Mouse (Mus musculus) hindbrain, embryonic 14.5 days (tissue): ENCODE measurements around the gene Boll. TPM values are rescaled to one million over a fixed set of nuclear protein-coding genes. Genes with fewer than 3 reads are reported as not detected.

ENCODE experiments used
- ATAC-seq: fragments of 200-750 bp; cut with Nextera tagmentation; 2 replicates; pipeline ENCODE4 v1.8.0; 2017; ENCODE audit warnings: moderate number of reproducible peaks, mild to moderate bottlenecking, moderate TSS enrichment, moderate library complexity; ENCODE audit not compliant: low FRiP score
- DNase-seq: peaks from one replicate; pipeline ENCODE4 v3.0.0-alpha.2; 2015; ENCODE audit warnings: low spot score
- H3K27ac ChIP-seq: fragments of 300-500 bp; sonication (generic); 2 replicates; pipeline ENCODE4 v1.5.1; 2014; ENCODE audit warnings: mild to moderate bottlenecking, moderate library complexity
- H3K27me3 ChIP-seq: fragments of 300-500 bp; sonication (generic); 2 replicates; pipeline ENCODE4 v1.6.1; 2014; ENCODE audit warnings: mild to moderate bottlenecking, low read length, mixed read lengths; ENCODE audit not compliant: control insufficient read depth, insufficient read depth
- H3K36me3 ChIP-seq: fragments of 300-500 bp; sonication (generic); replicated peaks from 2 replicates; pipeline ENCODE4 v1.6.1; 2014; ENCODE audit not compliant: control insufficient read depth, insufficient read depth
- H3K4me1 ChIP-seq: fragments of 300-500 bp; sonication (generic); replicated peaks from 2 replicates; pipeline ENCODE4 v1.6.1; 2014; ENCODE audit warnings: antibody characterized with exemption, low read length, mixed read lengths; ENCODE audit not compliant: control insufficient read depth, insufficient read depth
- H3K4me2 ChIP-seq: fragments of 300-500 bp; sonication (generic); replicated peaks from 2 replicates; pipeline ENCODE4 v1.6.1; 2014; ENCODE audit warnings: mild to moderate bottlenecking, moderate library complexity
- H3K4me3 ChIP-seq: fragments of 300-500 bp; sonication (generic); replicated peaks from 2 replicates; pipeline ENCODE4 v1.5.1; 2014; ENCODE audit warnings: mild to moderate bottlenecking, low read length
- H3K9ac ChIP-seq: fragments of 300-500 bp; sonication (generic); 2 replicates; pipeline ENCODE4 v1.6.1; 2014
- H3K9me3 ChIP-seq: fragments of 300-500 bp; sonication (generic); 2 replicates; pipeline ENCODE4 v1.6.1; 2016; ENCODE audit warnings: low read length; ENCODE audit not compliant: control insufficient read depth
- WGBS: fragments of 180-500 bp; shearing (Covaris S2); extraction: QIAGEN DNeasy Blood & Tissue Kit; methylation state at CpG from one replicate; pipeline ENCODE4 v1.1.7; 2014; 5-methylcytosine and 5-hydroxymethylcytosine counted together
- polyA plus RNA-seq: library from polyadenylated mRNA; unstranded; fragments of >200 nt; fragmentation: Nextera tagmentation; extraction: Ambion mirVana; gene quantifications from 2 replicates; pipeline ENCODE4 v1.2.1, GENCODE M21; 2014

Boll gene
- polyA plus RNA-seq, 1 experiment from 2014 or later: 0.32 TPM

GRCm38 (mm10) chr1:55234910-55235520 lies 128.3 kb downstream of the Boll start:
- Histone ChIP-seq H3K27ac (no peak overlapping the region), H3K4me3 (no peak overlapping the region), H3K4me2 (no peak overlapping the region), H3K27me3 (no peaks in the 10 kb centered on the region), H3K36me3 (no peaks in the 10 kb centered on the region), H3K9me3 (no peaks in the 10 kb centered on the region), H3K4me1 (peaks cover 18% of the 10 kb centered on the region), H3K9ac (no peak overlapping the region)
- no peak for DNase-seq
- WGBS: 57% methylated on average over 16 of the region's 16 CpGs
- no peak for ATAC-seq

GRCm38 (mm10) chr1:55228256-55228884 lies 134.9 kb downstream of the Boll start:
- Histone ChIP-seq H3K27me3 (no peaks in the 10 kb centered on the region), H3K27ac (no peak overlapping the region), H3K36me3 (no peaks in the 10 kb centered on the region), H3K9me3 (no peaks in the 10 kb centered on the region), H3K9ac (no peak overlapping the region), H3K4me2 (no peak overlapping the region), H3K4me3 (no peak overlapping the region), H3K4me1 (no peaks in the 10 kb centered on the region; the same call in 1 of the 2 replicates)
- WGBS: 88% methylated on average over 8 of the region's 8 CpGs
- DNase-seq (no peak), ATAC-seq (no peak)

- H3K4me2 ChIP-seq: no peak overlapping the region
- H3K27me3 ChIP-seq: no peaks in the 10 kb centered on the region
- no peak overlapping the region for H3K27ac ChIP-seq
- WGBS: 26% methylated on average over 1 of the region's 1 CpGs
- H3K36me3 ChIP-seq: no peaks in the 10 kb centered on the region
- peaks cover 3% of the 10 kb centered on the region; the same call in 1 of the 2 replicates for H3K4me1 ChIP-seq
- H3K9ac ChIP-seq: no peak overlapping the region
- DNase-seq: no peak
- H3K9me3 ChIP-seq: no peaks in the 10 kb centered on the region
- H3K4me3 ChIP-seq: no peak overlapping the region
- ATAC-seq: no peak
Measured at GRCm38 (mm10) chr1:55227376-55227775, 135.9 kb downstream of the Boll start.

DNA sequence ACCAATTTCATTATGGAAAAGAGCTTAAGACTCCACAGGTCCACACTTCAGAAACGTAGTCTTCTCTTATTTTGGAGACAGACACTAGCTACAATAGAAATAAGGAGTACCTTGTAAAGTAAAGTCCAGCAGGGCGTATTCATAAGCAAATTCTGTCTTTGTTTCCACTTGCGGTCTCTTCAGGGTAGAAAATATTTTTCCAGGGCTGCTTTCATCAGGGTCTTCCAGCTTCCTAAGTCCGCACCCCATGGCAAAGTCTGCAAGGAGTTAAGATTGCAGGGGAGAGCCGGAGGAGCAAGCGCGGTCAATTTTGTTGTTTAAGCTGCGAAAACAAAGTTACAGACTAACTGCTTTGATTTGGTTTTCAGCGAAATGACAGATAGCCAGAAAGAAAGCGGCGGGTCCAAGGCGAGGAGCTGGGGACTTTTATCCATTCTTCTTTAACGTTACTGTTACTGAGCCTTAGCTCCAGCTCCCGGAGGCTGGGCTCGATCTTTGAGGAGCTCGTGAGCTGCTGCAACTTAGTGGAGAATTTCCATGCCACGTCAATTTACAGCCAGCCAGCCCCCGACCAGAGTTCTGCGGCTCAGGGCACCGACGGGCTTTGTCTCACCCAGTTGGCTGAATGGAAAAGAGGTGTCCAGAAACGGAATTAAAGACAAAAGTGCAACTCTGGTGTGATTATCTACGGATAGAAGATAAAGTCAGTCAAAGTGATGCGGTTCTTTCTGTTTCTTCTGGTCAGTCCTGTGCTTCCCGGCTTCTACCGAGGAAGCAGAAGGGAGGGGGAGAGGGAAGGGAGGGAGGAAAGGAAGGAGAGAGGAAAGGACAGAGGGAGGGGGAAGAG lies 137.0 kb downstream of the Boll start, which contains the start of gene Rftn2:
Gene Rftn2 (minus strand): TSS at position 772 of the 847 bp plus-strand sequence.
- peak; percentile 28; the same call in 1 of the 2 replicates for ATAC-seq

GRCm38 (mm10) chr1:55225398-55225797 lies 137.9 kb downstream of the Boll start:
- no peak for ATAC-seq
- H3K4me1 ChIP-seq: peaks cover 3% of the 10 kb centered on the region; the same call in 1 of the 2 replicates
- 29% methylated on average over 3 of the region's 3 CpGs for WGBS

More for the DNA sequence above, 137.0 kb downstream of the Boll start, which contains the start of gene Rftn2:
- H3K4me1 ChIP-seq: peaks cover 3% of the 10 kb centered on the region; the same call in 1 of the 2 replicates
- no peaks in the 10 kb centered on the region for H3K9me3 ChIP-seq
- peak within 1 kb of the TSS; percentile 52 for H3K27ac ChIP-seq
- peak within 1 kb of the TSS; percentile 45 for H3K9ac ChIP-seq
- H3K4me3 ChIP-seq: peak within 1 kb of the TSS; percentile 34
- no peaks in the 10 kb centered on the region for H3K27me3 ChIP-seq
- peak within 1 kb of the TSS; percentile 49 for H3K4me2 ChIP-seq
- WGBS: under 1% methylated on average over 26 of the region's 26 CpGs
- H3K36me3 ChIP-seq: no peaks in the 10 kb centered on the region
- peak; percentile 48 for DNase-seq

GRCm38 (mm10) chr1:55224111-55224510 lies 139.2 kb downstream of the Boll start:
- H3K4me1 ChIP-seq: peaks cover 3% of the 10 kb centered on the region; the same call in 1 of the 2 replicates
- peak overlapping the region; percentile 49 for H3K4me2 ChIP-seq
- WGBS: 50% methylated on average over 11 of the region's 11 CpGs
- H3K27me3 ChIP-seq: no peaks in the 10 kb centered on the region
- peak; percentile 70 for ATAC-seq
- no peaks in the 10 kb centered on the region for H3K36me3 ChIP-seq
- DNase-seq: no peak
- H3K9ac ChIP-seq: 0 out of 2 replicates have a peak overlapping the region, but pooled peaks have one; percentile 21
- H3K27ac ChIP-seq: 0 out of 2 replicates have a peak overlapping the region, but pooled peaks have one; percentile 23
- H3K9me3 ChIP-seq: no peaks in the 10 kb centered on the region
- peak overlapping the region; percentile 34 for H3K4me3 ChIP-seq

More at GRCm38 (mm10) chr1:55225398-55225797, 137.9 kb downstream of the Boll start:
- Histone ChIP-seq H3K9me3 (no peaks in the 10 kb centered on the region), H3K27ac (peak overlapping the region; percentile 52), H3K4me2 (peak overlapping the region; percentile 49), H3K4me3 (peak overlapping the region; percentile 34), H3K27me3 (no peaks in the 10 kb centered on the region), H3K9ac (peak overlapping the region; percentile 21; the same call in 1 of the 2 replicates), H3K36me3 (no peaks in the 10 kb centered on the region)
- no peak for DNase-seq

GRCm38 (mm10) chr1:55223026-55223425 lies 140.2 kb downstream of the Boll start:
- H3K36me3 ChIP-seq: no peaks in the 10 kb centered on the region
- no peak overlapping the region for H3K4me3 ChIP-seq
- H3K27me3 ChIP-seq: no peaks in the 10 kb centered on the region
- no peak overlapping the region for H3K9ac ChIP-seq
- WGBS: 89% methylated on average over 7 of the region's 7 CpGs
- no peak overlapping the region for H3K27ac ChIP-seq
- H3K9me3 ChIP-seq: no peaks in the 10 kb centered on the region
- H3K4me1 ChIP-seq: peaks cover 3% of the 10 kb centered on the region; the same call in 1 of the 2 replicates
- DNase-seq: no peak
- H3K4me2 ChIP-seq: 0 out of 2 replicates have a peak overlapping the region, but pooled peaks have one; percentile 49
- no peak for ATAC-seq

GRCm38 (mm10) chr1:55221352-55221751 lies 141.9 kb downstream of the Boll start:
- H3K9me3 ChIP-seq: no peaks in the 10 kb centered on the region
- H3K4me2 ChIP-seq: no peak overlapping the region
- H3K36me3 ChIP-seq: no peaks in the 10 kb centered on the region
- no peak overlapping the region for H3K9ac ChIP-seq
- WGBS: 61% methylated on average over 4 of the region's 4 CpGs
- H3K27ac ChIP-seq: no peak overlapping the region
- no peak for ATAC-seq
- peaks cover 3% of the 10 kb centered on the region; the same call in 1 of the 2 replicates for H3K4me1 ChIP-seq
- DNase-seq: no peak
- H3K4me3 ChIP-seq: no peak overlapping the region
- no peaks in the 10 kb centered on the region for H3K27me3 ChIP-seq

- 80% methylated on average over 2 of the region's 2 CpGs for WGBS
- H3K9me3 ChIP-seq: no peaks in the 10 kb centered on the region
- ATAC-seq (no peak), DNase-seq (no peak)
- H3K4me3 ChIP-seq: no peak overlapping the region
- H3K27me3 ChIP-seq: no peaks in the 10 kb centered on the region
- no peak overlapping the region for H3K27ac ChIP-seq
- no peaks in the 10 kb centered on the region for H3K36me3 ChIP-seq
- no peak overlapping the region for H3K4me2 ChIP-seq
- no peak overlapping the region for H3K9ac ChIP-seq
- no peaks in the 10 kb centered on the region for H3K4me1 ChIP-seq
Measured at GRCm38 (mm10) chr1:55217191-55217590, 146.1 kb downstream of the Boll start.
